18 mouse cellular contexts compared by ENCODE assay signal in genomic region chr6:86991041-86991440, GRCm38 (mm10). TPM values are rescaled to one million over a fixed set of nuclear protein-coding genes. Genes with fewer than 3 reads are reported as not detected.
DNase-seq lines count a peak whose midpoint lies in the region; ATAC-seq lines count a peak whose summit lies in the region.
"Had no signal": no experiment of that assay in that cellular context is flagged by ENCODE, and none has a peak within 500 bp of the region (broad histone marks: within the 10 kb centered on the region; RNA-seq: fewer than 3 reads in every experiment).

No protein-coding gene starts in this region.

- peak; percentile 31 for DNase-seq in midbrain, embryonic 11.5 days (ENCODE audit: low spot score, missing footprints)
- DNase-seq in cerebellum, adult 11-12 months, result no peak
- DNase-seq in midbrain, embryonic 10.5 days (ENCODE audit: low spot score), result no peak
- DNase-seq: adrenal gland, postnatal 36 days; cerebellum, adult 18-20 months; gastrocnemius, postnatal 25 days; kidney, adult 11 months; right cerebral cortex, postnatal 4 days had no signal

- no peak overlapping the region for H3K4me3 ChIP-seq in midbrain, embryonic 11.5 days (ENCODE audit: low read depth, low read length)
- no peak overlapping the region for H3K4me3 ChIP-seq in midbrain, embryonic 16.5 days (ENCODE audit: low read depth, low read length)
- no peak overlapping the region for H3K4me3 ChIP-seq in heart, embryonic 16.5 days (ENCODE audit: low read length)
- no peak overlapping the region for H3K4me3 ChIP-seq in lung, embryonic 16.5 days (ENCODE audit: low read length)
- no peak overlapping the region for H3K4me3 ChIP-seq in hindbrain, embryonic 16.5 days (ENCODE audit: low read length)
- H3K4me3 ChIP-seq in midbrain, embryonic 10.5 days, result no peak overlapping the region
- H3K4me3 ChIP-seq: forebrain, embryonic 13.5 days; limb, embryonic 15.5 days; neural tube, embryonic 12.5 days had no signal

- no peaks in the 10 kb centered on the region for H3K4me1 ChIP-seq in midbrain, embryonic 11.5 days (ENCODE audit: control insufficient read depth, insufficient read depth, low read length)
- no peaks in the 10 kb centered on the region for H3K4me1 ChIP-seq in midbrain, embryonic 16.5 days (ENCODE audit: control insufficient read depth, insufficient read depth, low read length)
- peaks cover 46% of the 10 kb centered on the region for H3K4me1 ChIP-seq in heart, embryonic 16.5 days (ENCODE audit: control insufficient read depth, insufficient read depth, low read length)
- H3K4me1 ChIP-seq in lung, embryonic 16.5 days (replicated peaks; ENCODE audit: control insufficient read depth, insufficient read depth, low read length), result no peaks in the 10 kb centered on the region
- no peaks in the 10 kb centered on the region for H3K4me1 ChIP-seq in hindbrain, embryonic 16.5 days (ENCODE audit: control insufficient read depth, insufficient read depth, low read depth, low read length)
- no peaks in the 10 kb centered on the region for H3K4me1 ChIP-seq in midbrain, embryonic 10.5 days
- H3K4me1 ChIP-seq: limb, embryonic 15.5 days; neural tube, embryonic 12.5 days had no signal

- H3K9me3 ChIP-seq in midbrain, embryonic 11.5 days (ENCODE audit: control insufficient read depth, low read length), result no peaks in the 10 kb centered on the region
- no peaks in the 10 kb centered on the region for H3K9me3 ChIP-seq in midbrain, embryonic 16.5 days (replicated peaks; ENCODE audit: control insufficient read depth, low read length, poor library complexity, severe bottlenecking)
- no peaks in the 10 kb centered on the region for H3K9me3 ChIP-seq in heart, embryonic 16.5 days (replicated peaks; ENCODE audit: control insufficient read depth, low read length)
- no peaks in the 10 kb centered on the region for H3K9me3 ChIP-seq in lung, embryonic 16.5 days (ENCODE audit: control insufficient read depth, low read length)
- H3K9me3 ChIP-seq in hindbrain, embryonic 16.5 days (ENCODE audit: control insufficient read depth, low read length), result no peaks in the 10 kb centered on the region
- H3K9me3 ChIP-seq in midbrain, embryonic 10.5 days (replicated peaks), result no peaks in the 10 kb centered on the region
- H3K9me3 ChIP-seq: forebrain, embryonic 13.5 days; G1E; limb, embryonic 15.5 days; neural tube, embryonic 12.5 days had no signal

- no peak for ATAC-seq in midbrain, embryonic 11.5 days (ENCODE audit: low FRiP score)
- no peak for ATAC-seq in midbrain, embryonic 16.5 days
- ATAC-seq in heart, embryonic 16.5 days (replicated peaks; ENCODE audit: extremely low read depth, insufficient read depth, low FRiP score), result peak; percentile 91
- ATAC-seq in lung, embryonic 16.5 days (ENCODE audit: low read depth), result peak; percentile 60; the same call in 1 of the 2 replicates
- ATAC-seq in hindbrain, embryonic 16.5 days, result no peak
- ATAC-seq in megakaryocyte progenitor cell, adult 5-6 weeks (replicated peaks; ENCODE audit: poor library complexity), result no peak
- ATAC-seq: forebrain, embryonic 13.5 days; hindbrain, postnatal 0 days had no signal

- H3K27ac ChIP-seq in midbrain, embryonic 11.5 days (ENCODE audit: low read depth, low read length), result no peak overlapping the region
- no peak overlapping the region for H3K27ac ChIP-seq in midbrain, embryonic 16.5 days (ENCODE audit: low read length)
- H3K27ac ChIP-seq in heart, embryonic 16.5 days (ENCODE audit: low read length), result peak overlapping the region; percentile 92
- H3K27ac ChIP-seq in lung, embryonic 16.5 days (ENCODE audit: low read length), result no peak overlapping the region
- H3K27ac ChIP-seq in hindbrain, embryonic 16.5 days (ENCODE audit: low read depth, low read length), result no peak overlapping the region
- no peak overlapping the region for H3K27ac ChIP-seq in midbrain, embryonic 10.5 days (replicated peaks)
- H3K27ac ChIP-seq: forebrain, embryonic 13.5 days; hindbrain, postnatal 0 days; limb, embryonic 15.5 days; neural tube, embryonic 12.5 days had no signal

- 90% methylated on average over 3 of the region's 3 CpGs for WGBS in midbrain, embryonic 11.5 days
- 89% methylated on average over 3 of the region's 3 CpGs for WGBS in midbrain, embryonic 16.5 days
- 29% methylated on average over 3 of the region's 3 CpGs for WGBS in heart, embryonic 16.5 days
- 44% methylated on average over 3 of the region's 3 CpGs for WGBS in lung, embryonic 16.5 days
- WGBS in hindbrain, embryonic 16.5 days, result 84% methylated on average over 3 of the region's 3 CpGs
- WGBS in midbrain, embryonic 10.5 days, result 90% methylated on average over 3 of the region's 3 CpGs

- no peaks in the 10 kb centered on the region for H3K27me3 ChIP-seq in midbrain, embryonic 11.5 days (ENCODE audit: control insufficient read depth, insufficient read depth, low read length)
- H3K27me3 ChIP-seq in midbrain, embryonic 16.5 days (ENCODE audit: control insufficient read depth, insufficient read depth, low read depth, low read length), result no peaks in the 10 kb centered on the region
- no peaks in the 10 kb centered on the region for H3K27me3 ChIP-seq in heart, embryonic 16.5 days (ENCODE audit: control insufficient read depth, insufficient read depth, low read length)
- no peaks in the 10 kb centered on the region for H3K27me3 ChIP-seq in lung, embryonic 16.5 days (ENCODE audit: control insufficient read depth, insufficient read depth, low read depth, low read length)
- no peaks in the 10 kb centered on the region for H3K27me3 ChIP-seq in hindbrain, embryonic 16.5 days (replicated peaks; ENCODE audit: control insufficient read depth, insufficient read depth, low read length)
- no peaks in the 10 kb centered on the region for H3K27me3 ChIP-seq in midbrain, embryonic 10.5 days (ENCODE audit: low read depth, poor library complexity, severe bottlenecking)
- H3K27me3 ChIP-seq: forebrain, embryonic 13.5 days; limb, embryonic 15.5 days; neural tube, embryonic 12.5 days had no signal

- H3K4me2 ChIP-seq in midbrain, embryonic 11.5 days, result no peak overlapping the region
- no peak overlapping the region for H3K4me2 ChIP-seq in midbrain, embryonic 16.5 days (ENCODE audit: low read length)
- 0 out of 2 replicates have a peak overlapping the region, but pooled peaks have one; percentile 5 for H3K4me2 ChIP-seq in heart, embryonic 16.5 days (ENCODE audit: low read depth, low read length)
- H3K4me2 ChIP-seq in lung, embryonic 16.5 days (ENCODE audit: low read depth, low read length), result no peak overlapping the region
- H3K4me2 ChIP-seq in hindbrain, embryonic 16.5 days (ENCODE audit: low read length), result no peak overlapping the region
- H3K4me2 ChIP-seq: forebrain, embryonic 13.5 days; limb, embryonic 15.5 days; neural tube, embryonic 12.5 days had no signal

- no peaks in the 10 kb centered on the region for H3K36me3 ChIP-seq in midbrain, embryonic 11.5 days (ENCODE audit: control insufficient read depth, insufficient read depth, low read length)
- H3K36me3 ChIP-seq in midbrain, embryonic 16.5 days (ENCODE audit: control insufficient read depth, insufficient read depth, low read length), result peaks cover 9% of the 10 kb centered on the region
- 0 out of 2 replicates have a peak, but pooled peaks cover 7% of the 10 kb centered on the region for H3K36me3 ChIP-seq in heart, embryonic 16.5 days (ENCODE audit: control insufficient read depth, insufficient read depth)
- no peaks in the 10 kb centered on the region; the same call in 1 of the 2 replicates for H3K36me3 ChIP-seq in lung, embryonic 16.5 days (ENCODE audit: control insufficient read depth, insufficient read depth, low read length)
- peaks cover 5% of the 10 kb centered on the region; the same call in 1 of the 2 replicates for H3K36me3 ChIP-seq in hindbrain, embryonic 16.5 days (ENCODE audit: control insufficient read depth, insufficient read depth, low read length)
- H3K36me3 ChIP-seq in midbrain, embryonic 10.5 days, result peaks cover 24% of the 10 kb centered on the region

- H3K9ac ChIP-seq in midbrain, embryonic 11.5 days (ENCODE audit: low read length), result no peak overlapping the region
- no peak overlapping the region for H3K9ac ChIP-seq in midbrain, embryonic 16.5 days (ENCODE audit: low read depth, low read length)
- no peak overlapping the region for H3K9ac ChIP-seq in heart, embryonic 16.5 days (ENCODE audit: low read length)
- H3K9ac ChIP-seq in lung, embryonic 16.5 days (ENCODE audit: low read length), result no peak overlapping the region
- H3K9ac ChIP-seq in hindbrain, embryonic 16.5 days (ENCODE audit: low read depth, low read length), result no peak overlapping the region
- H3K9ac ChIP-seq: forebrain, embryonic 13.5 days; limb, embryonic 15.5 days; neural tube, embryonic 12.5 days had no signal

RNA-seq across cellular contexts. Expression of gene Nfu1, which starts 18.0 kb away (rescaled TPM):
- polyA plus RNA-seq in midbrain, embryonic 11.5 days (2014; fragmentation: Nextera tagmentation; extraction: Ambion mirVana), result 89.9 and 91.8 TPM in 2 replicates
- polyA plus RNA-seq in midbrain, embryonic 16.5 days (2015; fragmentation: Nextera tagmentation; extraction: Ambion mirVana), result 140 and 148 TPM in 2 replicates
- polyA plus RNA-seq in heart, embryonic 16.5 days (2015; fragmentation: Nextera tagmentation; extraction: Ambion mirVana), result 97.3 and 98.5 TPM in 2 replicates
- polyA plus RNA-seq in lung, embryonic 16.5 days (2015; fragmentation: Nextera tagmentation; extraction: Ambion mirVana), result 81.0 and 92.1 TPM in 2 replicates
- polyA plus RNA-seq in hindbrain, embryonic 16.5 days (2015; fragmentation: Nextera tagmentation; extraction: Ambion mirVana), result 144 and 154 TPM in 2 replicates
- 104 and 108 TPM in 2 replicates for total RNA-seq in megakaryocyte progenitor cell, adult 5-6 weeks (2015)
- total RNA-seq in megakaryocyte progenitor cell, adult 5-6 weeks (2017), result 76.0 and 86.0 TPM in 2 replicates
- 88.3 and 93.9 TPM in 2 replicates for polyA plus RNA-seq in midbrain, embryonic 10.5 days (2016; fragmentation: Nextera tagmentation; extraction: Ambion mirVana)

RNA-seq across cellular contexts. Expression of gene Gfpt1, which starts 51.6 kb away (rescaled TPM):
- polyA plus RNA-seq in midbrain, embryonic 11.5 days (2014; fragmentation: Nextera tagmentation; extraction: Ambion mirVana), result 14.1 and 14.2 TPM in 2 replicates
- polyA plus RNA-seq in midbrain, embryonic 16.5 days (2015; fragmentation: Nextera tagmentation; extraction: Ambion mirVana), result 28.4 and 30.0 TPM in 2 replicates
- 8.3 and 10.2 TPM in 2 replicates for polyA plus RNA-seq in heart, embryonic 16.5 days (2015; fragmentation: Nextera tagmentation; extraction: Ambion mirVana)
- polyA plus RNA-seq in lung, embryonic 16.5 days (2015; fragmentation: Nextera tagmentation; extraction: Ambion mirVana), result 24.1 and 24.5 TPM in 2 replicates
- polyA plus RNA-seq in hindbrain, embryonic 16.5 days (2015; fragmentation: Nextera tagmentation; extraction: Ambion mirVana), result 19.8 and 22.7 TPM in 2 replicates
- total RNA-seq in megakaryocyte progenitor cell, adult 5-6 weeks (2015), result 22.2 and 26.3 TPM in 2 replicates
- total RNA-seq in megakaryocyte progenitor cell, adult 5-6 weeks (2017), result 15.0 and 21.9 TPM in 2 replicates
- polyA plus RNA-seq in midbrain, embryonic 10.5 days (2016; fragmentation: Nextera tagmentation; extraction: Ambion mirVana), result 11.5 and 13.3 TPM in 2 replicates

Comparison
In these comparisons a context has a peak if more than half of its experiments do, and no peak if none do; other contexts are left out.
1. ATAC-seq: peak in heart, embryonic 16.5 days (single experiment) and lung, embryonic 16.5 days (single experiment); none in midbrain, embryonic 11.5 days (single experiment), midbrain, embryonic 16.5 days (single experiment), hindbrain, embryonic 16.5 days (single experiment) and megakaryocyte progenitor cell, adult 5-6 weeks (single experiment).